Mouse (Mus musculus) retina, postnatal 7 days (tissue): ENCODE measurements around the gene Tigd3.

ENCODE experiments used
- DNase-seq: peaks from one replicate; pipeline ENCODE4 v3.0.0-alpha.2; 2012; ENCODE audit warnings: low read depth, low spot score

Tigd3 gene

DNA sequence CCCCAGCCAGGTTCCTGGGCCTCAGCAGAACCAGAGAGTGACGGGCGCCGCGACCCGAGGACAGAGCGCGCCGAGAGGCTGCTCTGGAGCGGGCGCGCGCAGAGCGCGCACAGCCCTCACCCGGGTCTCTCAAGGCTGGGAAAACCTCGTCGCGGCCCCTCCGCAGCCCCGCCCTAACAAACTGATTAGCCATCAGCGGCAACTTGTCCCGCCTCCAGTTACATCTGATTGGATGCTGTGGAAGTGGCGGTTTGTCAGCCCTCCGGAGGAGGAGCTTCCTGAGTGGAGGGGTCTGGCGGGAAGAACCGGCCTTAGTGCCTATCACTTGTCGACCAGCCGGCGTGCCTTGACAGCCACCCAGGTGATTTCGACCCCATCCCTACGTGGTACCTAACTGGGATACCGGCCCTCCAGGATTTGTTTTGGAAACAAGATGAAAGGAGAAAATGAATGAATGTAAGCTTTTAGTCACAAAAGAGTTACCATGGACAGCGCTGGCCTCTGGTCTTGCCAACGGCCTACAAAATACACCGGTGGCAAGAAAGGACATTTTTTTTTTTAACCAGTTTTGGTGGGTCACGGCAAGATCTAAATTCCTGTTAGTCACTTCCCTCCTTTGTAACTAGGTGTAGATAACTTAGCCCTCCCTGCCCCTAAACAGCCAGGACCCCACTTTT is at the start of gene Tigd3:
Tigd3 (minus strand) TSS at position 148 of the 677 bp plus-strand sequence.
- peak; percentile 91 for DNase-seq

- DNase-seq = no peak
These were observed 49.5 kb upstream of the Tigd3 start for GRCm38 (mm10) chr19:5943404-5943803.

GRCm38 (mm10) chr19:5942581-5942980 is 48.6 kb upstream of the Tigd3 start:
- DNase-seq = no peak

GRCm38 (mm10) chr19:5940656-5941055 is 46.7 kb upstream of the Tigd3 start:
- DNase-seq = no peak

- no peak for DNase-seq
These were observed 46.2 kb upstream of the Tigd3 start for GRCm38 (mm10) chr19:5940173-5940572.

- no peak for DNase-seq
These were observed 45.8 kb upstream of the Tigd3 start for GRCm38 (mm10) chr19:5939715-5940114.

- DNase-seq = no peak
These were observed 44.6 kb upstream of the Tigd3 start for GRCm38 (mm10) chr19:5938516-5938915.

- DNase-seq = no peak
These were observed 44.0 kb upstream of the Tigd3 start for GRCm38 (mm10) chr19:5937836-5938406.

- DNase-seq = no peak
These were observed 43.3 kb upstream of the Tigd3 start for GRCm38 (mm10) chr19:5937095-5937835.

DNA sequence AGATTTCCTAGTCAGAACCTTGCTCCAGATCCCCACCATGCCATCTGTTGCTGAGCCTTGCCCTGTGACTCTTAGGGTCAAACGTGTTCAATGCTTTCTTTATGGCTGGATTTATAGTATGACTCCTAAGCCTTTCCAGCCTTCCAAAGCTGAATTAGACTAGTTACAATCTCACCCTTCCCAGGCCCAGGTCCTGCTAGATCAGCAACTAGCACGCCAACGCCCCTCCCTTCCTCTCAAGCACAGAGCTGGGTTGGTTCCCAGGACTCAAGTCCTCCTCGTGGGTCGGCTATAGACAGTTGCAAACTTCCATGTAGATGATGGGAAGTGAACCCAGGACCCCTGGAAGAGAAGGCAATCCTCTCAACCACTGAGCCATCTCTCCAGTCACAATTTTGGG is 41.7 kb upstream of the Tigd3 start:
- DNase-seq = no peak

DNA sequence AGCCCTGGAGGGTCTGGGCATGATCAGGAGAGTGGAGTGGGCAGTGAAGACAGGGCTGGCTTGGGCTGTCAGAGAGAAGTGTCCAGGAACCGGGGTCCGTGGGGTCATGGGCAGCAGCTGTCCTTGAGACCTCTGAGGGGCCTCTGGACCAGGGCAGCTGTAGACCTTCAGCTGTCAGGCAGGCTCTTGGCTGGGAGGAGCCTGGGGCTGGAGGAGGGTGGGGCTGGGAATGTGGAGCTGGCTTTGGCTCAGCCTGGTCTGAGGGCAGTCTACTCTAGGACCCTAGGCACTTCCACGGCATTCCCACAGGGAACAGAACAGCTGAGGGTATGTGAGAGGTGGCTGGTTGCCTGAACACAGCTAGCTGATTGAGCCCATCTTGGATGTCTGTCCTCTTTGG is 41.3 kb upstream of the Tigd3 start:
- DNase-seq = no peak

GRCm38 (mm10) chr19:5929634-5930596 is 36.0 kb upstream of the Tigd3 start:
- DNase-seq = no peak

DNA sequence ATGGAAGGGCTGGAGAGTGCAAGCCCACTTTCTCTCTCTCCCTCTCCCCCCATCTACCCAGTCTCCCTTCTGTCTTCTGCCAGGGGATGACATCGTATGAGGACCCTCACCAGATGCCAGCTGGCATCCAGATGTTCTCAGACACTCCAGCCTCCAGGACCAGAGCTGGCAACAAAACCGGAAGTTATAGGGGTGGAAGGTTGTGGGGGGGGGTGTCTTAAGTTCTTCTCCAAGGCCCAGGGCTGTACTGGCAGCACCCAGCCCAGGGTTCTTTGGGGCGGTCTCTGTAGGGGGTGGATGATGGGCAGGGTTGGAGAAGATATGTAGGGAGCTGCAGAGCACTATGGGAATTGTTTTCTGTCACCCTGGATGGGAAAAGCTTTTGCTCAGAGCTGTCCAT is 34.6 kb upstream of the Tigd3 start:
- DNase-seq = no peak

DNA sequence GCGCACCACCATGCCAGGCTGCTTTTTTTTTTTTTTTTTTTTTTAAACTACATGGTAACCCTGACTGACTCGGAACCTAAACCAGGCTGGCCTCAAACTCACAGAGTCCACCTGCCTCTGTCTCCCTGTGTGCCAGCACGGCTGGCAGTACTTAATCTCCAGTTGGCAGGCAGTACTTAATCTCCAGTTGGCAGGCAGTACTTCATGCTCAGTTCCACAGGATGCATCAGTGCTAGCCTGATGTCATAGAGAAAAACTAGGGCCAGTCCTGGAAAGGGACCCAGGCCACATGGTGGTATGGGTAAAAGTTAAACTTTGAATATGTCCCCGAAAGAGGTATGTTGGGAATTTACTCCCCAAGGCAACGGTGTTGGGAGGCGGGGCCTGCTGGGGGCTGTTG is 34.2 kb upstream of the Tigd3 start:
- no peak for DNase-seq

DNA sequence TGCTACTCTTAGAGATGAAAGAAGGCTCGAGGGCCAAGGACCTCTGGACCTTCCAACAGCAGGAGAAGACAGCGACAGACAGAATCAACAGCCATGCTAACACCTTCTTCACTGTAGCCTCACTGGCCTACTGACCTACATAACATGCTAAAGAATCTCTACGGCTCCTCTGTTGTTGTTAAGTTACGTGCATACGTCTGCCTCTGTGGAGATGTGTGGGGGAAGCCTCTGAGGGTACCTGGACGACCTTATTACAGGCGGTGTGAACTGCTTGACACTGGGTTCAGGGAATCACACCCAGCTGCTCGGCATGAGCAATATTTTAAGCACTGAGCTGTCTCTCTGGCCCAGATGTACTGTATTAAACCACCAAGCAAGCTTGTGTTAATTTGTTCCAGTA is 33.6 kb upstream of the Tigd3 start:
- DNase-seq = no peak

- no peak for DNase-seq
These were observed 33.1 kb upstream of the Tigd3 start for GRCm38 (mm10) chr19:5927026-5927425.

DNA sequence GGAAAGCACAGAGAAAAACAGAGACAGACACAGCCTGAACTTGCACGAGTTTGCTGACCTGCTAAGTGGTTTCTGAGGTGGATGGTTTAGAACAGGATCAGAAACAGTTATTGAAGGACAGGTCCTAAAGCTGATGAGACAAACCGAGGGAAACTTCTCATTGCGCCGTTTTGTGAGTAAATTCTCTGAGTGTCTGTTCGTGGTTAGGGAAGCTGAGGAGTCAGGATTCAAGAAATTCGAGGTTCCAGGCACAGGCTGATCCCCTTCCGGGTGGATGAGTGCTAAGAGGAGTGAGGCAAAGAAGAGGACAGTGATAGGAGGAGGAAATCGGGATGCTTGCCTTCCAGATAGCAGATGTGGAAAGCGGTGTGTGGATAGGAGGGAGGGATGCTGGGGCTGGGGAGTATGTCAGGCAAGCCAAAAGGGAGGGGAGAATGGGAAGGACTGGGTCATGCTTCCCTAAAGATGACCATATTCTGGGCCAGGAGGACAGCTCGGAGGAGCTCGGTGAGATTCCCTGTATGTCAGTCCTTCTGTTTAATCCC is 31.4 kb upstream of the Tigd3 start:
- no peak for DNase-seq

DNA sequence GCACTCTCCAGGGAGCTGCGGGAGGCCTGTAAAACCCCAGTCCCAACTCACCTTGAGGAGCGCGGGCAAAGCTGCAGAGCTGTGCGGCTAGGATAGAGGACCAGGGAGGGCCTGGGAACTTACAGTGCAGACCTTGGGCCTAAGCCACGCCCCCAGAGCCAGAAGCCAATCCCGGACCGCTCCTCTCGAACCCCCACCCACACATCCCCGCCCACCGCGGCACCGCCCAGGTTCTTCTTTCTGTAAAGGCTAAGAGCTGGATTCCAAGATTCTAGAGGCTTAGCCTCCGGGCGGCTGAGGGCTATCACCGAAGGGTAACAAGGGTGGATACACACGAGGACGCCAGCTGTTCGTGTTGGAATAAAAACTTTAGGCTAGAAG is 30.8 kb upstream of the Tigd3 start, which contains the start of gene Cdc42ep2:
Cdc42ep2 (minus strand) TSS at position 104 of the 381 bp plus-strand sequence.
- peak; percentile 81 for DNase-seq

- DNase-seq = peak; percentile 78
These were observed 30.2 kb upstream of the Tigd3 start for GRCm38 (mm10) chr19:5923990-5924712.

GRCm38 (mm10) chr19:5922963-5923362 is 29.0 kb upstream of the Tigd3 start:
- no peak for DNase-seq
